Mouse (Mus musculus): ENCODE data around the gene Ghsr. TPM values are rescaled to one million over a fixed set of nuclear protein-coding genes. Genes with fewer than 3 reads are reported as not detected.

Ghsr gene
- polyA plus RNA-seq, 2 experiments, result not detected

GRCm38 (mm10) chr3:27351105-27351504 is 20.0 kb upstream of the Ghsr start:
- H3K27me3 ChIP-seq (ENCODE audit: control insufficient read depth, insufficient read depth, low read length), result no peaks in the 10 kb centered on the region
- H3K4me1 ChIP-seq (ENCODE audit: control insufficient read depth, insufficient read depth, low read length), result no peaks in the 10 kb centered on the region
- DNase-seq (ENCODE audit: low spot score), result peak; percentile 25
- 70% methylated on average over 9 of the region's 9 CpGs for WGBS
- H3K4me2 ChIP-seq (replicated peaks; ENCODE audit: low read depth, low read length, severe bottlenecking), result no peak overlapping the region
- no peaks in the 10 kb centered on the region for H3K9me3 ChIP-seq (ENCODE audit: control insufficient read depth, low read length)
- ATAC-seq (ENCODE audit: low FRiP score, low read depth), result no peak
- H3K9ac ChIP-seq (ENCODE audit: low read depth, low read length, severe bottlenecking), result no peak overlapping the region
- no peak for TF ChIP-seq POLR2A (IDR thresholded peaks at IDR 0.05; ENCODE audit: borderline replicate concordance, extremely low read depth, insufficient read depth, insufficient read length)
- H3K4me3 ChIP-seq (replicated peaks; ENCODE audit: low read length), result no peak overlapping the region
- H3K27ac ChIP-seq (replicated peaks; ENCODE audit: low read depth, low read length), result no peak overlapping the region
- H3K36me3 ChIP-seq (ENCODE audit: control insufficient read depth, insufficient read depth, low read length), result no peaks in the 10 kb centered on the region

GRCm38 (mm10) chr3:27359100-27359720 is 11.9 kb upstream of the Ghsr start:
- DNase-seq (ENCODE audit: low spot score), result no peak
- Histone ChIP-seq H3K4me1 (ENCODE audit: control insufficient read depth, insufficient read depth, low read length) (no peaks in the 10 kb centered on the region), H3K27me3 (ENCODE audit: control insufficient read depth, insufficient read depth, low read length) (no peaks in the 10 kb centered on the region), H3K9ac (ENCODE audit: low read depth, low read length, severe bottlenecking) (no peak overlapping the region), H3K4me2 (replicated peaks; ENCODE audit: low read depth, low read length, severe bottlenecking) (no peak overlapping the region), H3K9me3 (ENCODE audit: control insufficient read depth, low read length) (no peaks in the 10 kb centered on the region), H3K36me3 (ENCODE audit: control insufficient read depth, insufficient read depth, low read length) (no peaks in the 10 kb centered on the region), H3K4me3 (replicated peaks; ENCODE audit: low read length) (no peak overlapping the region), H3K27ac (replicated peaks; ENCODE audit: low read depth, low read length) (no peak overlapping the region)
- no peak for TF ChIP-seq POLR2A (IDR thresholded peaks at IDR 0.05; ENCODE audit: borderline replicate concordance, extremely low read depth, insufficient read depth, insufficient read length)
- ATAC-seq (ENCODE audit: low FRiP score, low read depth), result no peak
- WGBS, result 80% methylated on average over 2 of the region's 2 CpGs

GRCm38 (mm10) chr3:27370125-27370524 is 1.0 kb upstream of the Ghsr start:
- H3K4me3 ChIP-seq (replicated peaks; ENCODE audit: low read length), result no peak overlapping the region
- no peaks in the 10 kb centered on the region for H3K36me3 ChIP-seq (ENCODE audit: control insufficient read depth, insufficient read depth, low read length)
- ATAC-seq (ENCODE audit: low FRiP score, low read depth) (no peak), DNase-seq (ENCODE audit: low spot score) (peak; percentile 77)
- H3K4me1 ChIP-seq (ENCODE audit: control insufficient read depth, insufficient read depth, low read length), result no peaks in the 10 kb centered on the region
- peaks cover 52% of the 10 kb centered on the region for H3K27me3 ChIP-seq (ENCODE audit: control insufficient read depth, insufficient read depth, low read length)
- no peak overlapping the region for H3K4me2 ChIP-seq (replicated peaks; ENCODE audit: low read depth, low read length, severe bottlenecking)
- H3K9me3 ChIP-seq (ENCODE audit: control insufficient read depth, low read length), result no peaks in the 10 kb centered on the region
- WGBS, result 4% methylated on average over 10 of the region's 10 CpGs
- TF ChIP-seq POLR2A (IDR thresholded peaks at IDR 0.05; ENCODE audit: borderline replicate concordance, extremely low read depth, insufficient read depth, insufficient read length), result no peak
- no peak overlapping the region for H3K9ac ChIP-seq (ENCODE audit: low read depth, low read length, severe bottlenecking)
- H3K27ac ChIP-seq (replicated peaks; ENCODE audit: low read depth, low read length), result no peak overlapping the region

DNA sequence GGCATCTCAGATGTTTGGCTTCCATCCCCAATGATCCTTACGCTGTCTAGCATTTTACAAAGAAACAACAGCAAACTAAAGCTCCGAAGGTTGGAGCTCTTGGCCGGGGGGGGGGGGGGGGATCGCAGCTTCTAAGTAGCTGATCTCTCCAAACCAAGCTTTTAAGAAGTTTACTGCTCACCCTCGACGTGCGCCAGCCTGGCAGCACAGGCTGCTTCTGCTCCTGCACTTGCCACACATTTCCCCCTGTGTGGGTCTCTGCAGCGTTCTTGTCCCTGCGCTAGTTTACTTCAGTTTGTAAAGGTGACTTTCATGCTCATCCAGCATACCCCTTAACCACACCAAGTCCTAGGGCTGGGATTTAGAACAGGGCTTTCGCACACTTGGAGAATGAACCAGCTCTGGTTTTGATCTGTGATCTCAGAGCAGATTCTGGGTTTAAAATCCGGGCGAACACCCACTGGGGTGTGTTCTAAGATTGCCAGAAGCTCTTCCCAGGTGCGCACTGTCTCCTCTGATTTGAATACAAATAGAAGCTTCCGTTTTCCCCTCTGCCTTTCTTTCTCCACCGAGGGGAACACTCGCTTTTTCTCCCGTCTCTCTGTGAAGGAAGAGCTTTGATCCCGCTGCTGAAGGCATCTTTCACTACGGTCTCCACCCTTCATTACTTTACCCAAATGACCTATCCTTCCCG is 422 bp upstream of the Ghsr start:
- DNase-seq (ENCODE audit: low spot score) (no peak), ATAC-seq (ENCODE audit: low FRiP score, low read depth) (no peak)
- no peak overlapping the region for H3K27ac ChIP-seq (replicated peaks; ENCODE audit: low read depth, low read length)
- WGBS, result 4% methylated on average over 20 of the region's 20 CpGs
- no peak overlapping the region for H3K9ac ChIP-seq (ENCODE audit: low read depth, low read length, severe bottlenecking)
- H3K27me3 ChIP-seq (ENCODE audit: control insufficient read depth, insufficient read depth, low read length), result peaks cover 52% of the 10 kb centered on the region
- TF ChIP-seq POLR2A (IDR thresholded peaks at IDR 0.05; ENCODE audit: borderline replicate concordance, extremely low read depth, insufficient read depth, insufficient read length), result no peak
- no peaks in the 10 kb centered on the region for H3K36me3 ChIP-seq (ENCODE audit: control insufficient read depth, insufficient read depth, low read length)
- H3K4me2 ChIP-seq (replicated peaks; ENCODE audit: low read depth, low read length, severe bottlenecking), result no peak overlapping the region
- no peaks in the 10 kb centered on the region for H3K4me1 ChIP-seq (ENCODE audit: control insufficient read depth, insufficient read depth, low read length)
- no peak overlapping the region for H3K4me3 ChIP-seq (replicated peaks; ENCODE audit: low read length)
- no peaks in the 10 kb centered on the region for H3K9me3 ChIP-seq (ENCODE audit: control insufficient read depth, low read length)

DNA sequence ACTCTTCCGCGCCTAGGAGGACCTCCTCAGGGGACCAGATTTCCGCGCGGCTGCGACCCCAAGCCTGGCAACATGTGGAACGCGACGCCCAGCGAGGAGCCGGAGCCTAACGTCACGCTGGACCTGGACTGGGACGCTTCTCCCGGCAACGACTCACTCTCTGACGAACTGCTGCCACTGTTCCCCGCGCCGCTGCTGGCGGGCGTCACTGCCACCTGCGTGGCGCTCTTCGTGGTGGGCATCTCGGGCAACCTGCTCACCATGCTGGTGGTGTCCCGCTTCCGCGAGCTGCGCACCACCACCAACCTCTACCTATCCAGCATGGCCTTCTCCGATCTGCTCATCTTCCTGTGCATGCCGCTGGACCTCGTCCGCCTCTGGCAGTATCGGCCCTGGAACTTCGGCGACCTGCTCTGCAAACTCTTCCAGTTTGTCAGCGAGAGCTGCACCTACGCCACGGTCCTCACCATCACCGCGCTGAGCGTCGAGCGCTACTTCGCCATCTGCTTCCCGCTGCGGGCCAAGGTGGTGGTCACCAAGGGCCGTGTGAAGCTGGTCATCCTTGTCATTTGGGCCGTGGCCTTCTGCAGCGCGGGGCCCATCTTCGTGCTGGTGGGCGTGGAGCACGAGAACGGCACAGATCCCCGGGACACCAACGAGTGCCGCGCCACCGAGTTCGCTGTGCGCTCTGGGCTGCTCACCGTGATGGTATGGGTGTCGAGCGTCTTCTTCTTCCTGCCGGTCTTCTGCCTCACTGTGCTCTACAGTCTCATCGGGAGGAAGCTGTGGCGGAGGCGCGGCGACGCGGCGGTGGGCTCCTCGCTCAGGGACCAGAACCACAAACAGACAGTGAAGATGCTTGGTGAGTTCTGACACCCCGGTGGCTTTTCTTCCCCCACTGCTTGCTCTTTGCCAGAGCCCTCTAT is 837 bp downstream of the Ghsr start:
- ATAC-seq (ENCODE audit: low FRiP score, low read depth) (no peak), DNase-seq (ENCODE audit: low spot score) (no peak)
- Histone ChIP-seq H3K27me3 (ENCODE audit: control insufficient read depth, insufficient read depth, low read length) (peaks cover 55% of the 10 kb centered on the region), H3K36me3 (ENCODE audit: control insufficient read depth, insufficient read depth, low read length) (no peaks in the 10 kb centered on the region), H3K4me2 (replicated peaks; ENCODE audit: low read depth, low read length, severe bottlenecking) (peak overlapping the region; percentile 15; the same call in 1 of the 2 replicates), H3K4me1 (ENCODE audit: control insufficient read depth, insufficient read depth, low read length) (no peaks in the 10 kb centered on the region), H3K27ac (replicated peaks; ENCODE audit: low read depth, low read length) (no peak overlapping the region), H3K4me3 (replicated peaks; ENCODE audit: low read length) (peak overlapping the region; percentile 15; the same call in 1 of the 2 replicates), H3K9me3 (ENCODE audit: control insufficient read depth, low read length) (no peaks in the 10 kb centered on the region), H3K9ac (ENCODE audit: low read depth, low read length, severe bottlenecking) (no peak overlapping the region)
- TF ChIP-seq POLR2A (IDR thresholded peaks at IDR 0.05; ENCODE audit: borderline replicate concordance, extremely low read depth, insufficient read depth, insufficient read length), result no peak
- WGBS, result 2% methylated on average over 73 of the region's 77 CpGs

Measured in limb, embryonic 14.5 days (tissue).